ENCODE assay signal across 8 mouse cellular contexts in the genomic region with DNA sequence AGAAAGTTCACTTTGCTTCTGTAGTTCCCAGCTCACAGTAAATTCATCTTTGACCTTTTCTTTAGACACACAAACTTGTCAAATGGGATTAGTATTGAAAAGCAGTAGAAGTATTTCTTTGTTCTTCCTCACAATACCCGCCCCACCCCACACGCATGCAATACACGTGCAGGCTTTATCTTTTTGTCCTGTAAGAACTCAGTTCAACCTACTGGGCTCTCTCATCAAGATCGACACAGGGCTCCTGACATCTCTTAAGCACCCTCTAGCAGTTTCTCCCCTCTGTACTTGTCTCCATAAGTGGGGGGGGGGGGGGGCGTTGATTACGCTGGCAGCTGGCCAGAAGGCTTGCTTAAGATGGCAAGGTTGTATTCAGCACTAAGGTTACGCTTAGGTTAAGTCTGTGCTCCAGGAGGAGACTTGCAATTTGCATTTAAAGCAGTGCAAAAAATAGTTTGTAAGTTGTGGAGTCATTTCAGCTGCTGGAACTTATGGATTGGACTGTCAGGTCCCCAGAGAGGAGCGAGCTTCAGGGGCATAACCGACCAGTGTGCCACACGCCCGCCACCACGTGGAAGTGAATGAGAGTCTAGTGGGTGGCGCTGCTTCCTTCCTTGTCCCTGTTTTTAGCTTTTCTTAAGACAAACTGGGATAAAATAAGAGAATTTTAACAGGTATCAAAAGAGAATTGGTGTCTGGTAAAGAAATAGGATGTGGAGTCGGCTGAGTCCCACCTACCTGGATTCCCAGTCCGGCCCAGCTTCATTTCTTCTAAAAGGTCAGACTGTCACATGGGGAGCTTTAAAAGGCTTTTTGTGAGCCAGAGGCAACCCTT. TPM values are rescaled to one million over a fixed set of nuclear protein-coding genes. Genes with fewer than 3 reads are reported as not detected.
A peak's percentile ranks its signal among the peaks of the same experiment; 100 is the strongest.
DNase-seq lines count a peak whose midpoint lies in the region; ATAC-seq and TF ChIP-seq lines count a peak whose summit lies in the region.

No protein-coding gene starts in this region.

- H3K9me3 ChIP-seq in hindbrain, embryonic 15.5 days = no peaks in the 10 kb centered on the region
- 0 out of 2 replicates have a peak, but pooled peaks cover 2% of the 10 kb centered on the region for H3K9me3 ChIP-seq in midbrain, embryonic 13.5 days

- DNase-seq in kidney, adult 2 months = no peak
- DNase-seq in kidney, adult 18-20 months = no peak
- DNase-seq in right cerebral cortex, postnatal 10 days (ENCODE audit: low spot score in 2 of 2) = no peak
- no peak for DNase-seq in left cerebral cortex, adult 8-10 months (ENCODE audit: low spot score in 2 of 2)
- no peak for DNase-seq in urinary bladder, postnatal 36 days (ENCODE audit: low spot score in 2 of 2)

- WGBS in kidney, adult 2 months = 49% methylated on average over 15 of the region's 15 CpGs
- WGBS in hindbrain, embryonic 15.5 days = 52% methylated on average over 15 of the region's 15 CpGs
- WGBS in midbrain, embryonic 13.5 days = 39% methylated on average over 15 of the region's 15 CpGs

- no peak for ATAC-seq in hindbrain, embryonic 15.5 days (ENCODE audit: low FRiP score, low read depth)
- ATAC-seq in midbrain, embryonic 13.5 days = peak; percentile 71

- peak overlapping the region; percentile 87 for H3K27ac ChIP-seq in kidney, adult 2 months (ENCODE audit: insufficient read depth, low read depth, low read length)
- peak overlapping the region; percentile 97 for H3K27ac ChIP-seq in brown adipose tissue, adult 24 weeks (replicated peaks; ENCODE audit: low read depth, low read length)
- peak overlapping the region; percentile 44 for H3K27ac ChIP-seq in hindbrain, embryonic 15.5 days (replicated peaks)
- H3K27ac ChIP-seq in midbrain, embryonic 13.5 days = peak overlapping the region; percentile 25; the same call in 1 of the 2 replicates

- no peak overlapping the region for H3K4me2 ChIP-seq in hindbrain, embryonic 15.5 days
- H3K4me2 ChIP-seq in midbrain, embryonic 13.5 days (replicated peaks) = no peak overlapping the region; the same call in 1 of the 2 replicates

- H3K4me1 ChIP-seq in kidney, adult 2 months (ENCODE audit: control insufficient read depth, insufficient read depth, low read length) = peaks cover 28% of the 10 kb centered on the region
- H3K4me1 ChIP-seq in brown adipose tissue, adult 24 weeks (ENCODE audit: control insufficient read depth, insufficient read depth, insufficient read length, low read length) = peaks cover 41% of the 10 kb centered on the region
- H3K4me1 ChIP-seq in hindbrain, embryonic 15.5 days (replicated peaks) = peaks cover 32% of the 10 kb centered on the region
- peaks cover 39% of the 10 kb centered on the region for H3K4me1 ChIP-seq in midbrain, embryonic 13.5 days (replicated peaks)

- no peak overlapping the region for H3K4me3 ChIP-seq in kidney, adult 2 months (ENCODE audit: insufficient read depth, low read depth, low read length)
- no peak overlapping the region; the same call in 1 of the 2 replicates for H3K4me3 ChIP-seq in brown adipose tissue, adult 24 weeks (ENCODE audit: insufficient read depth, low read depth, low read length)
- no peak overlapping the region for H3K4me3 ChIP-seq in hindbrain, embryonic 15.5 days
- no peak overlapping the region for H3K4me3 ChIP-seq in midbrain, embryonic 13.5 days (replicated peaks)

- no peaks in the 10 kb centered on the region for H3K27me3 ChIP-seq in kidney, adult 2 months (replicated peaks; ENCODE audit: control insufficient read depth, insufficient read depth, low read length)
- no peaks in the 10 kb centered on the region for H3K27me3 ChIP-seq in hindbrain, embryonic 15.5 days
- H3K27me3 ChIP-seq in midbrain, embryonic 13.5 days = no peaks in the 10 kb centered on the region

- no peaks in the 10 kb centered on the region for H3K36me3 ChIP-seq in kidney, adult 2 months (ENCODE audit: control insufficient read depth, insufficient read depth, low read length)
- H3K36me3 ChIP-seq in hindbrain, embryonic 15.5 days = peaks cover 3% of the 10 kb centered on the region; the same call in 1 of the 2 replicates
- peaks cover 6% of the 10 kb centered on the region for H3K36me3 ChIP-seq in midbrain, embryonic 13.5 days

- TF ChIP-seq POLR2A in kidney, adult 2 months (IDR thresholded peaks at IDR 0.05; ENCODE audit: low read depth, low read length) = no peak

- H3K9ac ChIP-seq in hindbrain, embryonic 15.5 days = no peak overlapping the region
- H3K9ac ChIP-seq in midbrain, embryonic 13.5 days (replicated peaks) = no peak overlapping the region

- no peak for TF ChIP-seq CTCF in kidney, adult 2 months (conservative IDR thresholded peaks at IDR 0.05; ENCODE audit: insufficient read depth, insufficient read length, low read depth, low read length)

RNA-seq across cellular contexts. Expression of a gene that starts 20.5 kb away (rescaled TPM):
- 47.3 and 48.1 TPM in 2 replicates for polyA plus RNA-seq in kidney, adult 2 months (2012; rRNA removed)
- polyA plus RNA-seq in brown adipose tissue, adult 24 weeks (2012; ENCODE audit: insufficient read depth, insufficient read length, missing spikeins) = 27.4 and 37.3 TPM in 2 replicates
- 44.1 and 44.7 TPM in 2 replicates for polyA plus RNA-seq in hindbrain, embryonic 15.5 days (2015; fragmentation: Nextera tagmentation; extraction: Ambion mirVana)
- polyA plus RNA-seq in midbrain, embryonic 13.5 days (2015; fragmentation: Nextera tagmentation; extraction: Ambion mirVana) = 24.4 and 28.4 TPM in 2 replicates
- 100 to 1,000 TPM; 257 to 277 (median 265) TPM for total RNA-seq in left cerebral cortex, adult 8-10 months (2022)

RNA-seq across cellular contexts. Expression of a gene that starts 30.3 kb away (rescaled TPM):
- polyA plus RNA-seq in kidney, adult 2 months (2012; rRNA removed) = 35.9 and 38.2 TPM in 2 replicates
- polyA plus RNA-seq in brown adipose tissue, adult 24 weeks (2012; ENCODE audit: insufficient read depth, insufficient read length, missing spikeins) = 46.7 and 56.1 TPM in 2 replicates
- 113 and 122 TPM in 2 replicates for polyA plus RNA-seq in hindbrain, embryonic 15.5 days (2015; fragmentation: Nextera tagmentation; extraction: Ambion mirVana)
- polyA plus RNA-seq in midbrain, embryonic 13.5 days (2015; fragmentation: Nextera tagmentation; extraction: Ambion mirVana) = 157 and 166 TPM in 2 replicates
- total RNA-seq in left cerebral cortex, adult 8-10 months (2022) = 10 to 100 TPM; 51.4 to 59.2 (median 53.9) TPM

RNA-seq across cellular contexts. Expression of a gene that starts 35.8 kb away (rescaled TPM):
- 42.7 and 57.5 TPM in 2 replicates for polyA plus RNA-seq in kidney, adult 2 months (2012; rRNA removed)
- polyA plus RNA-seq in brown adipose tissue, adult 24 weeks (2012; ENCODE audit: insufficient read depth, insufficient read length, missing spikeins) = 24.9 and 31.3 TPM in 2 replicates
- 43.7 and 51.1 TPM in 2 replicates for polyA plus RNA-seq in hindbrain, embryonic 15.5 days (2015; fragmentation: Nextera tagmentation; extraction: Ambion mirVana)
- 53.9 TPM in 2 replicates for polyA plus RNA-seq in midbrain, embryonic 13.5 days (2015; fragmentation: Nextera tagmentation; extraction: Ambion mirVana)
- total RNA-seq in left cerebral cortex, adult 8-10 months (2022) = 10 to 100 TPM; 34.0 to 37.1 (median 36.4) TPM

Comparison
In these comparisons a context has a peak if more than half of its experiments do, and no peak if none do; other contexts are left out.
1. H3K27ac ChIP-seq: peak in every context shown above with its lines; median percentile 97 in brown adipose tissue, adult 24 weeks; 87 in kidney, adult 2 months; 44 in hindbrain, embryonic 15.5 days; 25 in midbrain, embryonic 13.5 days.